Mouse (Mus musculus) neural tube, embryonic 14.5 days (tissue): ENCODE results near the gene Pdlim5. TPM values are rescaled to one million over a fixed set of nuclear protein-coding genes. Genes with fewer than 3 reads are reported as not detected.

ENCODE experiments used
- ATAC-seq: fragments of 200-750 bp; cut with Nextera tagmentation; 2 replicates; pipeline ENCODE4 v1.8.0; 2017; ENCODE audit warnings: low read depth, mild to moderate bottlenecking, moderate TSS enrichment, moderate library complexity
- H3K27ac ChIP-seq: fragments of 300-500 bp; sonication (generic); 2 replicates; pipeline ENCODE4 v1.5.1; 2014; ENCODE audit warnings: low read depth, mild to moderate bottlenecking, control low read depth, low read length, moderate library complexity, mixed read lengths
- H3K27me3 ChIP-seq: fragments of 300-500 bp; sonication (generic); 2 replicates; pipeline ENCODE4 v1.6.1; 2014; ENCODE audit warnings: low read length; ENCODE audit not compliant: control insufficient read depth, insufficient read depth
- H3K36me3 ChIP-seq: fragments of 300-500 bp; sonication (generic); 2 replicates; pipeline ENCODE4 v1.6.1; 2014; ENCODE audit warnings: low read length, mixed read lengths; ENCODE audit not compliant: control insufficient read depth, insufficient read depth
- H3K4me1 ChIP-seq: fragments of 300-500 bp; sonication (generic); 2 replicates; pipeline ENCODE4 v1.6.1; 2014; ENCODE audit warnings: low read length; ENCODE audit not compliant: control insufficient read depth, insufficient read depth
- H3K4me2 ChIP-seq: fragments of 300-500 bp; sonication (generic); 2 replicates; pipeline ENCODE4 v1.6.1; 2014; ENCODE audit warnings: mild to moderate bottlenecking, low read depth, low read length, control low read depth
- H3K4me3 ChIP-seq: fragments of 300-500 bp; sonication (generic); 2 replicates; pipeline ENCODE4 v1.5.1; 2014; ENCODE audit warnings: low read depth, low read length, control low read depth, mixed read lengths
- H3K9ac ChIP-seq: fragments of 300-500 bp; sonication (generic); replicated peaks from 2 replicates; pipeline ENCODE4 v1.6.1; 2014; ENCODE audit warnings: low read depth, mild to moderate bottlenecking, control low read depth, low read length, mixed read lengths
- H3K9me3 ChIP-seq: fragments of 300-500 bp; sonication (generic); 2 replicates; pipeline ENCODE4 v1.6.1; 2016; ENCODE audit warnings: low read length; ENCODE audit not compliant: control insufficient read depth
- WGBS: fragments of 180-500 bp; shearing (Covaris S2); extraction: QIAGEN DNeasy Blood & Tissue Kit; methylation state at CpG from one replicate; pipeline ENCODE4 v1.1.7; 2014; 5-methylcytosine and 5-hydroxymethylcytosine counted together
- polyA plus RNA-seq: library from polyadenylated mRNA; unstranded; fragments of >200 nt; fragmentation: Nextera tagmentation; extraction: Ambion mirVana; gene quantifications from 2 replicates; pipeline ENCODE4 v1.2.1, GENCODE M21; 2014

Pdlim5 gene
- polyA plus RNA-seq, 1 experiment from 2014 or later: 19.8 TPM

DNA sequence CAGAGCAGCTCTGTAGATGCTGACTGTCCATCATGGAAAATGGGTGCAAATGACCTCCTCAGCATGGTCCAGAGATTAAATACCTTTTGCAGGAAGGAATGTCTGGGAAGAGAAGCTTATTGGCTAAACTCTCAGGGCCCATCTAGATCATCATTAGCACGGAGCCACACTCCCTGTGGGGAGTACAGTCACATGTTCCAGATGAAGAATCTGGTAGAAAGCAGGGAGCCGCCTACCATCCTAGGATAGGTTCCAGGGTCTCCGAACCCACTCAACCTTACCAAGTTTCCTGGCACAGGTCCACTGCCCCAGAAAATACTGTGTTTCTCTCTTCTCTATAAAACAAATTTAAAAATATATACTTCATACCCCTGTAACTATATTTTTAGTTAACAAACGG is 57.4 kb downstream of the Pdlim5 start:
- ATAC-seq: no peak
- Histone ChIP-seq H3K27me3 (no peaks in the 10 kb centered on the region), H3K9ac (no peak overlapping the region), H3K4me1 (no peaks in the 10 kb centered on the region), H3K36me3 (no peaks in the 10 kb centered on the region), H3K27ac (no peak overlapping the region), H3K4me3 (no peak overlapping the region), H3K4me2 (no peak overlapping the region), H3K9me3 (no peaks in the 10 kb centered on the region)
- WGBS: 76% methylated on average over 4 of the region's 4 CpGs

DNA sequence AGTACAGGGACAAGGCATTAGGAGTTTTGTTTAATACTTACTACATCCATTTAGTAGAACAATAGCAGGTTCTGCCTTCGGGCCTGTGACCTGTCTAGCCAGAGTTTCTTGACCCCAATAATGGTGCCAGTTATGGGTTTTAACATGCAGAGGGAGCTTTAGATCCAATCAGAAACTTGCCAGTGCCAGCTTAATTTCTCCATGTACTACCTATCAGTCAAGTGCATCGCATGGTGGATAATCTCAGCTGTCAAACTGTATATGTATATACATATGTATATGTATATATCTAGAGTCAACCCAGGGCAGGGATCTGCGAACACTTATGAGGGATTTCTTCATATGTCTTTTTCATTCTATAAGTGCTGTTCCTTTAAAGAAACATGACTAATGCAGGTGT is 61.0 kb downstream of the Pdlim5 start:
- no peaks in the 10 kb centered on the region for H3K27me3 ChIP-seq
- WGBS: 92% methylated on average over 3 of the region's 3 CpGs
- no peak for ATAC-seq

DNA sequence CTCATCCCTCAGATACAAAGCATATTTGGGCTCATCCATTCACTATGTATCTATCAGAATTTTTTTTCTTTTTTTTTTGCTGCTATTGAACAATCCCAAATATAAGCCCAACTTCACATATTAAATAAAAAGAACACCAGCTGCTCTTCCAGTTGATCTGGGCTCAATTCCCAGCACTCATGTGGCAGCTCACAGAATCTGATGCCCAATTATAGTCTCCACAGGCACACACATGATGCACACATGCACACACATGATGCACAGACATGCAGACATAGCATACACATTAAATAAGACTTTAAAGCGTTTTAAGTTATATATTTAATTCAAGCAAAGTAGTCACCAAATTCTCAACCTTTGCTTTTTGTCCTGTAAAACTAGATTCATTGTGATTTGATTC is 62.0 kb downstream of the Pdlim5 start:
- Histone ChIP-seq H3K27ac (no peak overlapping the region), H3K9me3 (no peaks in the 10 kb centered on the region), H3K9ac (no peak overlapping the region), H3K4me2 (no peak overlapping the region), H3K36me3 (no peaks in the 10 kb centered on the region), H3K4me3 (no peak overlapping the region), H3K27me3 (no peaks in the 10 kb centered on the region), H3K4me1 (no peaks in the 10 kb centered on the region)
- ATAC-seq: no peak
- WGBS: 92% methylated on average over 1 of the region's 1 CpGs

More for the DNA sequence above, 61.0 kb downstream of the Pdlim5 start:
- H3K4me1 ChIP-seq: no peaks in the 10 kb centered on the region
- H3K27ac ChIP-seq: no peak overlapping the region
- H3K9ac ChIP-seq: no peak overlapping the region
- no peaks in the 10 kb centered on the region for H3K9me3 ChIP-seq
- no peak overlapping the region for H3K4me3 ChIP-seq
- H3K36me3 ChIP-seq: no peaks in the 10 kb centered on the region
- H3K4me2 ChIP-seq: no peak overlapping the region

DNA sequence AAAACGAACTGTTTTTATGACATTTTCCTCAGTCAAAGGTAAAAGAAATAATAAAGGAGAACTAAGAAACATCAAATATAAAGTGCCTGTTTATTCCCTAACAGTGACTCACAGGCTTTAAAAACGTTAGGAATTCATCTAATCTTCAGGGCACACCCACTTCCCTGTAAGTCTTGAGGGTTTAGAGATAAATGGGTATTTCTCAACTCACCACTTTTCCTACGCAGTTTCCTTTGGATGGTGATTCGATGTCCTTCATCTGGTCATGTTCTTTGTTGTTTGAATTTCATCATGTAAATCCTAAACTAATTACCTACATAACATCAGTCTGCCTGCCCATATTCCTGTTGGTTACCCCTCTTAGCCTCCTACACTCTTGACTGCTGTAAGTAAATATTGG is 62.8 kb downstream of the Pdlim5 start:
- WGBS: 76% methylated on average over 4 of the region's 4 CpGs
- ATAC-seq: no peak
- Histone ChIP-seq H3K9me3 (no peaks in the 10 kb centered on the region), H3K36me3 (no peaks in the 10 kb centered on the region), H3K4me3 (no peak overlapping the region), H3K27ac (no peak overlapping the region), H3K4me2 (no peak overlapping the region), H3K4me1 (no peaks in the 10 kb centered on the region), H3K27me3 (no peaks in the 10 kb centered on the region), H3K9ac (no peak overlapping the region)

GRCm38 (mm10) chr3:142331872-142332554 is 63.5 kb downstream of the Pdlim5 start:
- no peak overlapping the region for H3K4me3 ChIP-seq
- ATAC-seq: no peak
- no peak overlapping the region for H3K9ac ChIP-seq
- H3K36me3 ChIP-seq: no peaks in the 10 kb centered on the region
- no peaks in the 10 kb centered on the region for H3K4me1 ChIP-seq
- H3K9me3 ChIP-seq: no peaks in the 10 kb centered on the region
- no peak overlapping the region for H3K4me2 ChIP-seq
- no peak overlapping the region for H3K27ac ChIP-seq
- 86% methylated on average over 4 of the region's 4 CpGs for WGBS
- H3K27me3 ChIP-seq: no peaks in the 10 kb centered on the region

DNA sequence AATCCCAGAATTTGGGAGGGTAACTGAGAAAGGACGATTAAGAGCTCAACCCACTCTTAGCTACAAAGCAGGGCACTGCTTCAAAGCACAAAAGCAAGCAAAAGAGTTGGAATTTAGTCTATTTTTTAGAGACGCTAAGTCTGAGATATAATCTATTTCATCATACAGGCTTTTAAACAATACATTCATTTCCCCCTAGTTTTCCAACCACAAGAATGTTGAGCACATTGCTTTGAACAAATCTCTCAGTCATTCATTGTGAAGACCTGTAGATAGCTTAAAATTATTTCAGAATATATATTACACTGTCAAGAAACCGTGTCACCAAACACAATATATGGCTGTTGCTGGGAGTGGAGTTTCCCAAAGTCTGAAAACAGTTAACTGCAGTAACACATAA is 65.1 kb downstream of the Pdlim5 start:
- Histone ChIP-seq H3K27me3 (no peaks in the 10 kb centered on the region), H3K27ac (no peak overlapping the region), H3K9me3 (no peaks in the 10 kb centered on the region), H3K4me3 (no peak overlapping the region), H3K4me2 (no peak overlapping the region), H3K36me3 (no peaks in the 10 kb centered on the region), H3K4me1 (no peaks in the 10 kb centered on the region), H3K9ac (no peak overlapping the region)
- ATAC-seq: no peak
- 69% methylated on average over 3 of the region's 3 CpGs for WGBS

DNA sequence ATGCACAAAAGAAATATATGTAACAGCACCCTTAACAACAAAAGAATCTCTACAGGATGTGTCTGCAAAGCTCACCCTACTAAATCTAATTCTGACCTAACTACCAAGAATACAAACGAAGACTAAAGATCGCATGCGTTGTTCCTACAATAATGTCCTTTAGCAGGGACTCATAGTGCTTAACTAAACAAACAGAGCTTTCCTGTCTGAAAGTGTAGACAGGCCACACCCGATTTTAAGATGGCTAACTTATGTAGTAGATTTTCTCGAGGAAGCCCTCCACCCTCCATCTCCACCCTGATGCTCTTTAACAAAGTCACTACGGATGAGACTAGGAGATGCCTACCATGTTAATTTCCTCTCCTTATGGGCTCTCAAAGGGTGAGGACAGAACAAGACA is 71.9 kb downstream of the Pdlim5 start:
- no peak overlapping the region for H3K4me2 ChIP-seq
- no peaks in the 10 kb centered on the region for H3K36me3 ChIP-seq
- H3K9ac ChIP-seq: no peak overlapping the region
- 82% methylated on average over 6 of the region's 6 CpGs for WGBS
- no peaks in the 10 kb centered on the region for H3K9me3 ChIP-seq
- no peaks in the 10 kb centered on the region for H3K27me3 ChIP-seq
- no peak overlapping the region for H3K4me3 ChIP-seq
- H3K4me1 ChIP-seq: no peaks in the 10 kb centered on the region
- no peak for ATAC-seq
- H3K27ac ChIP-seq: no peak overlapping the region

DNA sequence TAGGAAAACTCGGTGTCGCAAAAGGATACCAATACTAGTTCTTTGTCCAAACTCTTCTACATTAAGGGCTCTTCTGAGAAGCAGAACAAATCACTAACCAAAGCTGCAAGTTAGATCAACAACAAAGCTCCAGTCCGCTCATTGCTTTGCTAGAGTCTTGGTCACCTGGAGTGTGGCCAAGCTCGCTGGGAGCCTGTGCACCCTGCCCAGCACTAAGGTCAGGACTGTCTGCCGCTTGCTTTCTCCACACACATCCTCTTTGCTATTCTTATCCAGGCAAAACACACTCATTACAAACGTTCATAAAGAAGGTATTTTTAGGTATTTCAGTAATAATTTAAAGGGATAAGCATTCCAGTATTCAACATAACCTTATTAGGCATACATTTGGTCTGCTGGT is 73.6 kb downstream of the Pdlim5 start:
- no peaks in the 10 kb centered on the region for H3K27me3 ChIP-seq
- H3K4me1 ChIP-seq: no peaks in the 10 kb centered on the region
- H3K36me3 ChIP-seq: no peaks in the 10 kb centered on the region
- no peak overlapping the region for H3K4me2 ChIP-seq
- ATAC-seq: no peak
- H3K27ac ChIP-seq: no peak overlapping the region
- WGBS: 56% methylated on average over 6 of the region's 6 CpGs
- H3K9ac ChIP-seq: no peak overlapping the region
- no peaks in the 10 kb centered on the region for H3K9me3 ChIP-seq
- H3K4me3 ChIP-seq: no peak overlapping the region

DNA sequence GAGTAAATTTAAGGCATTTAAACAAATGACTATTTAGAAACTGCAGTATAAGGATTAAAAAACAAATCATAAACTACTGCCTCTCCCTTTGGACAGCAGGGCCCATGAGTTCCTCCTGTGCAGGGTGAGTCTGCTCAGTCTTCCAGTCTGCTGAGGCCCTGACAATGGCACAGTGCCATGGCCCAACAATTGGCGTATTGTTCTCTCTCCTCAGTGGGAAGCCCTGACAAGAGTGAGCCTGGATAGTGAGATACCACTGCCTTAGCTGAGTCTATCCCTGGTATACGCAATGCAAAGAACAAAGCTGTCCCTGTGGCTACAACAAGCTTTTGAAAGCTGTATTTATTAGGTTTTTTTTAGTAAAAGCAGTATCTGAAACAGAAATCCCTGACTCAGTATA is 77.3 kb downstream of the Pdlim5 start:
- no peaks in the 10 kb centered on the region for H3K4me1 ChIP-seq
- 0% methylated on average over 2 of the region's 2 CpGs for WGBS

More for the DNA sequence above, 77.3 kb downstream of the Pdlim5 start:
- H3K36me3 ChIP-seq: no peaks in the 10 kb centered on the region
- peak; percentile 87 for ATAC-seq
- H3K9me3 ChIP-seq: no peaks in the 10 kb centered on the region
- H3K9ac ChIP-seq: no peak overlapping the region
- no peak overlapping the region for H3K4me2 ChIP-seq
- no peak overlapping the region for H3K27ac ChIP-seq
- no peaks in the 10 kb centered on the region for H3K27me3 ChIP-seq
- H3K4me3 ChIP-seq: no peak overlapping the region
